Mouse (Mus musculus) mouse trophoblast stem cell (cell line): Measurements from ENCODE around the gene Olfr599.
"Not testable (repeated sequence)": the region's sequence is repeated elsewhere in the genome, so short reads cannot be mapped to it uniquely, and the experiment has no call there.

Source experiments
- in situ Hi-C, 2 experiments: fragments of 300-500 bp; cut with MseI, MboI; formaldehyde crosslinking; loops; 2 replicates in 1 of 2; 3 replicates in 1 of 2; pipeline ENCODE4 v1.15.1; 2025

Olfr599 gene

DNA sequence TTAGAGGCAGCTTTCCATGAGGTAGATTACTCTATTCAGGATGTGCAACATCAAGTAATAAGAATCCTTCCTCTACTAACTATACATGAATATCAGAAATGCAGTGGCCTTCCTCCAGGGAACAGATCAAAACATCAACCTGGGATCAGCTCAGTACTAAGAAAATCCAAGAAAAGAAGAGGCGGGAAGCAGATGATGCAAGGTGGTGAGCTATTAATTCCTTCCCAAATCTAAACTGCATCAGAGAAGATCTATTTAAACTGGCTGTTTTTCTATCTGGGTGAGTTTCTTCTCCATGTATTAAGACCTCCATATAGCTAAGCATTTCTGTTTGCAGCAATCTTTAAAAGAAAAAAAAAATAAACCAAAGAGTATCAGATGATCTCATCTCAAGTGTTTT, at the start of gene Olfr599:
TSS of gene Olfr599 (plus strand) at position 301 of the 400 bp plus-strand sequence.
- in situ Hi-C loops: no loop called here

DNA sequence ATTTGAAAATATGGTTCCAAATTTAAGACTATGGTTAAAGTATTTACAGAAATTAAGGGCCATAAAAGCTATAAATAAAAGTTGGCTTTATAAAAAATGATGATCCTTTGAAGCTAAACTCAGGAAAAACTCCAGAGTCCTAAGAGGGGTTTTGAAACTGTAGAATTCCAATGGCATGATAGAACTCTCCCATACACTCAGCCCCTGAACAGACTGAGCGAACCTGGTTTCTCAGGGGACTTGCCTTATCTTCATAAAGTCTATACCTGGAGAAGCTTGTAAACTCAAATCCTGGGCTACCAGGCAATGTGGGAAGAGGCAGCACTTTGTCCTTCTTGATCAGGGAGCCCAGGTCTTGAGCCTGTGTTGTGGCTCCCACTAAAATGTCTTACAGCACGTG, 30.4 kb upstream of the Olfr599 start, which contains the start of gene Olfr596:
TSS of gene Olfr596 (plus strand) at position 301 of the 400 bp plus-strand sequence.
- in situ Hi-C loops: not testable (repeated sequence)

DNA sequence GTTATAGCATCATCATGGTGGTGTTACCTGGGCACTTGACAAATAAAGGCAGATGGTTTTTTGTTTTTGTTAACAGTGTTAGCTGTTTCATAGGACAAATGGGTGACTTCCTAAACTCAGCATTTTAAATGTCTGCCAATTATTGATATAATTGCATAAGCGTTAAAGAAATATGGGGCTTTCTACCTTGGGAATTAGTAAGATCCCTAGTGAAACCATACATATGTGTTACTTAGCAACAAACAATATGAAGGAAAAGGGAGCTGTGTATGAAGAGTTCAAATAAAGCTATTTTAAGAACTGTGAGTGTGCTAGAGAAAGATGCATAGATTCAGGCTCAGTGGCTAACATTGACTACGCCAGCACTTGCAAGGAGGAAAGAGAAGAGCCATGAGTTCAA, 19.7 kb upstream of the Olfr599 start, which contains the start of gene Olfr597:
TSS of gene Olfr597 (plus strand) at position 301 of the 400 bp plus-strand sequence.
- in situ Hi-C loops: not testable (repeated sequence)

DNA sequence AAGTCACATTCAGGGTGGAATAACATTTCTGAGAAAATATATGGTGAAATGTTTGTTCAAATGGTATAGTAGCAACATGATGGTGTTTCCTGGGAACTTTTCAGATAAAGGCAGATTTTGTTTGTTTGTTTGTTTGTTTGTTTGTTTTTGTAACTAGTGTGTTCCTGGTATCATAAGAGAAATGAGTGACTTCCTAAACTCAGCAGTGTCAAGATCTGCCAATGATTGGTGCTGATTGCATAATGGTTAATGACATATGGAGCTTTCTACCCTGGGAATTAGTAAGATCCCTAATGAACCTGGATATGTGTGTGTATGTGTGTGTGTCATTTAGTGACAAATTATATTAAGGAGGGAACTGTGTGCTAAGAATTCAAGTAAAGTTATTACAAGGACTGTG, 12.4 kb upstream of the Olfr599 start, which contains the start of gene Olfr598:
TSS of gene Olfr598 (plus strand) at position 301 of the 400 bp plus-strand sequence.
- in situ Hi-C loops: no loop called here

DNA sequence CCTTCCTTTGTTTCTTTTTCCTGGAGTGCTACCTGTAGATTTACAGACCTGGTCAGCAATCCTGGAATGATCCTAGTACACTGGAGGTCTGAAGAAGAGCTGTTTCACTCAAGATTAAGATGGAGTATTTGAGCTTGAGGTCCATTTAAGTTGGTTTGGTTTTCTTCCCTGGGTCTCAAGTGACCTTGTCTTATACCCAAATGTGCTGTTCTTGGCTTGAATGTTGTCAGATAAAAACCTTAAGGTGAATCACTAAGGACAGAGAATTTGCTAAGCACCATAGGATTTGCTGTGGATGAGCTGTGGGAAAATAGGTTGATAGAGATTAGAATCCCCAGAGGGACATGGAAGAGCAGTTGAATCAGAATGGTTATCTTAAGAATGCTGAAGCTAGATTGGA, 13.9 kb downstream of the Olfr599 start, which contains the start of gene Olfr600:
TSS of gene Olfr600 (minus strand) at position 101 of the 400 bp plus-strand sequence.
- in situ Hi-C loops: no loop called here

DNA sequence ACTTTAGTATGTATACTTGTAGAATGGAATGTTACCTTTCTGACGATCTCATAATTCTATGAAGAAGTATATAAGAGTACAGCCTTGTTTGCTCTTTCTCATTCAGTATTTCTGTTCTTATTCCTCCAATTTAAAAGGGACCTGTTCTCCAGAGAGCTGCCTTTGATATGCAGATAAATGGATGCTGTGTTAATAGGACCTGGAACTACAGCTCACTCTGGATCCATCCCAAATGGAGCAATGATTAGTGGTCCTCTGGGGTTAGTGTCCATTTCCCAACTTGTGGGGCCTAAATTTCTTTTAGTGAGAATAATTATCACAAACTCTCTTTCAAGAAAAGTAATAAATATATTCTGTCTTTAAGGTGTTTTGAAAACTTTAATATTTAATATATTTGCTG, 26.8 kb downstream of the Olfr599 start, which contains the start of gene Olfr601:
TSS of gene Olfr601 (minus strand) at position 101 of the 400 bp plus-strand sequence.
- in situ Hi-C loops: no loop called here

DNA sequence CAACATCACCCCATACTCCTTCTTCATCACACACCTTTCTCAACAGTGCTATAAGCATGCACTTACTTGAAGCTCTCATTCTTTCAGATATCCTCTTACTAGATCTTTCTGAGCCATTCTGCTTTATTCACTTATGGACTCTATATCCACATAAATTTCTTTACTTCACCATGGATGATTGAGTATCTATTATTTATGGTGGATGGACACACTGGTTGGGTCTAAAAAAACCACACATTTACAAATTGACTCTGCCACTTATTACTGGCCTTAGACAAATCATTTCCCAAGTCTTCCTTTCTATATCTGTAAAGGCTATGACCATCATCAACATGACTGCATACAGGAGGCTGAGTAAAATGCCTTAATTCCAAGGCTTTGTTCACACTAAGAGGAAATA, 50.4 kb downstream of the Olfr599 start, which contains the start of gene Olfr603:
TSS of gene Olfr603 (minus strand) at position 101 of the 400 bp plus-strand sequence.
- in situ Hi-C loops: no loop called here
